Mouse (Mus musculus): ENCODE results near the gene Safb. TPM values are rescaled to one million over a fixed set of nuclear protein-coding genes. Genes with fewer than 3 reads are reported as not detected.

Safb gene
- total and polyA plus RNA-seq, 3 experiments: 67.0 to 151 (median 121) TPM

GRCm38 (mm10) chr17:56585171-56585821 is 671 bp downstream of the Safb start:
- H3K9me3 ChIP-seq (replicated peaks): no peaks in the 10 kb centered on the region
- DNase-seq (ENCODE audit: low spot score): peak; percentile 39
- ATAC-seq (ENCODE audit: extremely low read depth, insufficient number of reproducible peaks, low FRiP score, poor library complexity, severe bottlenecking): no peak
- peak overlapping the region; percentile 91 for H3K4me3 ChIP-seq (ENCODE audit: low read depth, low read length)
- H3K27me3 ChIP-seq (ENCODE audit: insufficient read depth, low read length): no peaks in the 10 kb centered on the region
- H3K36me3 ChIP-seq (replicated peaks): peaks cover 77% of the 10 kb centered on the region
- TF ChIP-seq CTCF (IDR thresholded peaks at IDR 0.05; ENCODE audit: low read depth, low read length) (no peak), GATA1 (IDR thresholded peaks at IDR 0.05; ENCODE audit: borderline replicate concordance, low read length) (no peak), TAL1 (conservative IDR thresholded peaks at IDR 0.05; ENCODE audit: low read depth, low read length) (no peak), GATA2 (IDR thresholded peaks at IDR 0.05; ENCODE audit: borderline replicate concordance, low read depth, low read length) (no peak), POLR2AphosphoS5 (IDR thresholded peaks at IDR 0.05; ENCODE audit: insufficient replicate concordance, low read depth, low read length) (no peak)
- H3K4me1 ChIP-seq (ENCODE audit: insufficient read depth, low read depth, low read length): peaks cover 71% of the 10 kb centered on the region

- no peak for TF ChIP-seq GATA2 (IDR thresholded peaks at IDR 0.05; ENCODE audit: borderline replicate concordance, low read depth, low read length)
- TF ChIP-seq CTCF (IDR thresholded peaks at IDR 0.05; ENCODE audit: low read depth, low read length): no peak
- no peak for TF ChIP-seq TAL1 (conservative IDR thresholded peaks at IDR 0.05; ENCODE audit: low read depth, low read length)
- no peak for TF ChIP-seq GATA1 (IDR thresholded peaks at IDR 0.05; ENCODE audit: borderline replicate concordance, low read length)
- peaks cover 77% of the 10 kb centered on the region for H3K36me3 ChIP-seq (replicated peaks)
- ATAC-seq (ENCODE audit: extremely low read depth, insufficient number of reproducible peaks, low FRiP score, poor library complexity, severe bottlenecking): no peak
- no peaks in the 10 kb centered on the region for H3K27me3 ChIP-seq (ENCODE audit: insufficient read depth, low read length)
- no peaks in the 10 kb centered on the region for H3K9me3 ChIP-seq (replicated peaks)
- DNase-seq (ENCODE audit: low spot score): no peak
- H3K4me3 ChIP-seq (ENCODE audit: low read depth, low read length): no peak overlapping the region; the same call in 1 of the 2 replicates
- peaks cover 64% of the 10 kb centered on the region for H3K4me1 ChIP-seq (ENCODE audit: insufficient read depth, low read depth, low read length)
These were observed 3.1 kb downstream of the Safb start for GRCm38 (mm10) chr17:56587773-56588172.

GRCm38 (mm10) chr17:56588921-56589320 is 4.3 kb downstream of the Safb start:
- Histone ChIP-seq H3K4me3 (ENCODE audit: low read depth, low read length) (no peak overlapping the region; the same call in 1 of the 2 replicates), H3K27me3 (ENCODE audit: insufficient read depth, low read length) (no peaks in the 10 kb centered on the region), H3K36me3 (replicated peaks) (peaks cover 81% of the 10 kb centered on the region), H3K4me1 (ENCODE audit: insufficient read depth, low read depth, low read length) (peaks cover 64% of the 10 kb centered on the region), H3K9me3 (replicated peaks) (no peaks in the 10 kb centered on the region)
- DNase-seq (ENCODE audit: low spot score): no peak
- ATAC-seq (ENCODE audit: extremely low read depth, insufficient number of reproducible peaks, low FRiP score, poor library complexity, severe bottlenecking): no peak
- TF ChIP-seq CTCF (IDR thresholded peaks at IDR 0.05; ENCODE audit: low read depth, low read length): no peak
- no peak for TF ChIP-seq POLR2AphosphoS5 (IDR thresholded peaks at IDR 0.05; ENCODE audit: insufficient replicate concordance, low read depth, low read length)
- no peak for TF ChIP-seq GATA1 (IDR thresholded peaks at IDR 0.05; ENCODE audit: borderline replicate concordance, low read length)
- no peak for TF ChIP-seq GATA2 (IDR thresholded peaks at IDR 0.05; ENCODE audit: borderline replicate concordance, low read depth, low read length)
- no peak for TF ChIP-seq TAL1 (conservative IDR thresholded peaks at IDR 0.05; ENCODE audit: low read depth, low read length)

- no peak for DNase-seq (ENCODE audit: low spot score)
- H3K36me3 ChIP-seq (replicated peaks): peaks cover 100% of the 10 kb centered on the region
These were observed 7.9 kb downstream of the Safb start for GRCm38 (mm10) chr17:56592553-56592952.

GRCm38 (mm10) chr17:56593527-56594271 is 9.1 kb downstream of the Safb start:
- TF ChIP-seq GATA2 (IDR thresholded peaks at IDR 0.05; ENCODE audit: borderline replicate concordance, low read depth, low read length): no peak
- no peak for TF ChIP-seq POLR2AphosphoS5 (IDR thresholded peaks at IDR 0.05; ENCODE audit: insufficient replicate concordance, low read depth, low read length)
- no peak for TF ChIP-seq GATA1 (IDR thresholded peaks at IDR 0.05; ENCODE audit: borderline replicate concordance, low read length)
- no peak for TF ChIP-seq CTCF (IDR thresholded peaks at IDR 0.05; ENCODE audit: low read depth, low read length)
- no peaks in the 10 kb centered on the region for H3K9me3 ChIP-seq (replicated peaks)
- peaks cover 44% of the 10 kb centered on the region for H3K4me1 ChIP-seq (ENCODE audit: insufficient read depth, low read depth, low read length)
- ATAC-seq (ENCODE audit: extremely low read depth, insufficient number of reproducible peaks, low FRiP score, poor library complexity, severe bottlenecking) (no peak), DNase-seq (ENCODE audit: low spot score) (no peak)
- no peak overlapping the region for H3K4me3 ChIP-seq (ENCODE audit: low read depth, low read length)
- peaks cover 97% of the 10 kb centered on the region for H3K36me3 ChIP-seq (replicated peaks)
- no peaks in the 10 kb centered on the region for H3K27me3 ChIP-seq (ENCODE audit: insufficient read depth, low read length)

More at GRCm38 (mm10) chr17:56592553-56592952, 7.9 kb downstream of the Safb start:
- ATAC-seq (ENCODE audit: extremely low read depth, insufficient number of reproducible peaks, low FRiP score, poor library complexity, severe bottlenecking): no peak
- peaks cover 49% of the 10 kb centered on the region for H3K4me1 ChIP-seq (ENCODE audit: insufficient read depth, low read depth, low read length)
- TF ChIP-seq POLR2AphosphoS5 (IDR thresholded peaks at IDR 0.05; ENCODE audit: insufficient replicate concordance, low read depth, low read length): no peak
- TF ChIP-seq GATA1 (IDR thresholded peaks at IDR 0.05; ENCODE audit: borderline replicate concordance, low read length): no peak
- TF ChIP-seq CTCF (IDR thresholded peaks at IDR 0.05; ENCODE audit: low read depth, low read length): no peak
- no peak for TF ChIP-seq GATA2 (IDR thresholded peaks at IDR 0.05; ENCODE audit: borderline replicate concordance, low read depth, low read length)
- no peak for TF ChIP-seq TAL1 (conservative IDR thresholded peaks at IDR 0.05; ENCODE audit: low read depth, low read length)
- H3K4me3 ChIP-seq (ENCODE audit: low read depth, low read length): no peak overlapping the region
- no peaks in the 10 kb centered on the region for H3K9me3 ChIP-seq (replicated peaks)
- H3K27me3 ChIP-seq (ENCODE audit: insufficient read depth, low read length): no peaks in the 10 kb centered on the region
